In the genomic region with DNA sequence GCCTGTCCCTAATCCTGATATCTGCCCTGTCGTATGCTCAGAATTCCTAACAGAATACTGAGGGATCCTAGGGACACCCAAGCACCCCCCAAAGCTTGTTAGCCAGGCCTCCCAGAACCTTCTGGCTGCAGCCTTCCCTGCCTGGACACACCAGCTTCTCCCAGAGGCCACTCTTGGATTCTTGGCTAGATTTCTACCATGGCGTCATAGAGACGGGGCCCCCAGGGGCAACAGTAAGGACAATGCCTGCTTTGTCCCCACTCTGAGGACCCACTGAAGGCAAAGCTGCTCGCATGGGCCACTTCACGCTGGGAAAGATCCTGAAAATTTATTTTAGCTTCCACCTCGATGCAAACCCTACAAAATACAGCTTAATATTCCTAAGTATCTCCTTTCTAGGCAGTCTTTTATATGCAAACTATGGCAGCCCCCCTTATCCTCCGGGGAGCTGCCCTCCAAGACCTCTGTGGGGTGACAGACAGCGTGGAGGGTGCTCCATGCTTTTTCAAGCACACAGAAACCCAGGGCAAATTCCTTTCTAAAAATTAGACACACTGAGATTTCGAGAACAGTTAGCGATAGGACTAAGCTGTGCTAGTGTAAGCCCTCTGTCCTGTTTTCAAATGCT, we compare ENCODE assay signal across 8 mouse cellular contexts. TPM values are rescaled to one million over a fixed set of nuclear protein-coding genes. Genes with fewer than 3 reads are reported as not detected.
DNase-seq lines count a peak whose midpoint lies in the region; ATAC-seq lines count a peak whose summit lies in the region.

No protein-coding gene starts in this region.

- WGBS in heart, embryonic 13.5 days, result 44% methylated on average over 10 of the region's 10 CpGs
- WGBS in limb, embryonic 12.5 days, result 74% methylated on average over 10 of the region's 10 CpGs

- no peaks in the 10 kb centered on the region for H3K9me3 ChIP-seq in heart, embryonic 13.5 days
- no peaks in the 10 kb centered on the region for H3K9me3 ChIP-seq in limb, embryonic 12.5 days

- no peak for ATAC-seq in heart, embryonic 13.5 days (ENCODE audit: extremely low read depth, insufficient number of reproducible peaks, low FRiP score, low TSS enrichment)
- no peak for ATAC-seq in limb, embryonic 12.5 days (ENCODE audit: insufficient number of reproducible peaks, insufficient read depth, low FRiP score, low TSS enrichment, low read depth)
- no peak for ATAC-seq in monocyte, adult 5-6 weeks (replicated peaks; ENCODE audit: insufficient number of reproducible peaks, low FRiP score, low TSS enrichment, poor library complexity, severe bottlenecking)

- H3K4me3 ChIP-seq in heart, embryonic 13.5 days, result no peak overlapping the region
- no peak overlapping the region for H3K4me3 ChIP-seq in limb, embryonic 12.5 days (replicated peaks)

- 0 out of 2 replicates have a peak overlapping the region, but pooled peaks have one; percentile 5 for H3K4me2 ChIP-seq in heart, embryonic 13.5 days
- H3K4me2 ChIP-seq in limb, embryonic 12.5 days, result no peak overlapping the region

- peaks cover 59% of the 10 kb centered on the region for H3K4me1 ChIP-seq in heart, embryonic 13.5 days
- H3K4me1 ChIP-seq in limb, embryonic 12.5 days (replicated peaks), result peaks cover 38% of the 10 kb centered on the region

- H3K27ac ChIP-seq in heart, embryonic 13.5 days (replicated peaks), result peak overlapping the region; percentile 86
- peak overlapping the region; percentile 76 for H3K27ac ChIP-seq in limb, embryonic 12.5 days

- peak; percentile 39 to 48 for DNase-seq in cerebellum, postnatal 10 days
- no peak for DNase-seq in cerebellum, postnatal 36 days
- peak; percentile 84 for DNase-seq in brain, adult 2 months (ENCODE audit: low read depth, low spot score)
- DNase-seq in urinary bladder, adult 18-20 months (ENCODE audit: low spot score in 2 of 2), result no peak
- no peak for DNase-seq in cerebellum, adult 8-10 months

- peak overlapping the region; percentile 60 for H3K9ac ChIP-seq in heart, embryonic 13.5 days
- H3K9ac ChIP-seq in limb, embryonic 12.5 days (replicated peaks), result no peak overlapping the region

- no peaks in the 10 kb centered on the region for H3K36me3 ChIP-seq in heart, embryonic 13.5 days
- no peaks in the 10 kb centered on the region for H3K36me3 ChIP-seq in limb, embryonic 12.5 days

- H3K27me3 ChIP-seq in heart, embryonic 13.5 days (replicated peaks), result no peaks in the 10 kb centered on the region
- H3K27me3 ChIP-seq in limb, embryonic 12.5 days, result no peaks in the 10 kb centered on the region

RNA-seq across cellular contexts. Expression of a gene that starts 32.2 kb away (rescaled TPM):
- 13.0 and 13.9 TPM in 2 replicates for polyA plus RNA-seq in heart, embryonic 13.5 days (2015; fragmentation: Nextera tagmentation; extraction: Ambion mirVana)
- 5.4 and 5.8 TPM in 2 replicates for polyA plus RNA-seq in limb, embryonic 12.5 days (2016; fragmentation: Nextera tagmentation; extraction: Ambion mirVana)
- total RNA-seq in monocyte, adult 5-6 weeks (2017), result 134 to 201 TPM (median 136 TPM) in 3 replicates

Comparison
In these comparisons a context has a peak if more than half of its experiments do, and no peak if none do; other contexts are left out.
1. DNase-seq: peak in cerebellum, postnatal 10 days (2 of 2) and brain, adult 2 months (single experiment); none in cerebellum, postnatal 36 days (0 of 2), urinary bladder, adult 18-20 months (0 of 2) and cerebellum, adult 8-10 months (single experiment).